Mouse (Mus musculus) neutrophil, adult 59 days (primary cell): Measurements from ENCODE around the gene Gm28171. TPM values are rescaled to one million over a fixed set of nuclear protein-coding genes. Genes with fewer than 3 reads are reported as not detected.

Experiments
- total RNA-seq, 2 experiments: library from RNA; stranded (reverse); gene quantifications; 1 replicate in 1 of 2; 2 replicates in 1 of 2; pipeline ENCODE4 v1.2.4; 2023

Gene Gm28171
- total RNA-seq, result not detected

DNA sequence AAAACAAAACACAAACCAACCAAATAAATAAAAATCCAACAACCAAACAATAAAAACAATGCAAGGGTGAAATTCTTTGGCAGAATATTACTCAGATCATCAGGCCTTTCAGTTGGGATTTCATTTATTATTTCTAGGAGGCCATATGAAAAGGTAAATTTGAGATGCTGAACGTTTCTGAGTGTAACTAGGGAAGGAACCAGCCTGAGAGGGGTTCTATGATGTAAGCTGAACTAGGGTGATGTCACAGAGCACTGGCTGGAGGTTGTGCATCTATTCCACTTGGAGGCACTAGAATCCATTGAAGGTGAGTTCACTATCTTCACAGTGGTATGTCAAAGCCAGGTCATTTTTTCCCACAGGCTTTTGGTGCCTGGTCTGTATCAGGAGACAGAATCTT is at the start of gene Gm28171:
TSS of gene Gm28171 (plus strand) at position 301 of the 400 bp plus-strand sequence.

Other genes starting within 250 kb of the Gm28171 start
- gene Gm21854, start 136.4 kb upstream of the Gm28171 start, total RNA-seq, result not detected
- gene Gm20914, start 67.4 kb upstream of the Gm28171 start, total RNA-seq, result not detected
- gene Gm21778, start 149.1 kb downstream of the Gm28171 start, total RNA-seq, result not detected